47 mouse cellular contexts compared by ENCODE assay signal in the genomic region with DNA sequence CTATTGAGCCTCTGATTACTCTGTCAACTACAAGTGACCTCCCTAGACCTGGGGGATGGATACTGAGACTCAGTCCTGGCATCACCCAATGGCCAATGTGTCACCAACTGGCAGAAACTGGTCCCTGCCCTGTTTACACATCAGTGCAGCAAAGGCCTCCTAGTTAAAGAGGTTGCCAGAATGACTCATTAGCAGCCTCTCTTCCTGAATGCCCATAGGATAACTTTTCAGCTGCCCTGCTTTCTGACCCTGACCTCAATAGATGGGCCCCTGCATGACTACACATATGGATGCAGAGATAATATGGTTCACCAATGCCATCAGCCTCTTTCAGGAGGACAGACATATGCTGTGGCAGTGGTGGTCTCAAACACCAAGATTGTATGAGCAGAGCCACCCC. TPM values are rescaled to one million over a fixed set of nuclear protein-coding genes. Genes with fewer than 3 reads are reported as not detected.
"Had no signal": no experiment of that assay in that cellular context is flagged by ENCODE, and none has a peak within 500 bp of the region (broad histone marks: within the 10 kb centered on the region; RNA-seq: fewer than 3 reads in every experiment).

No protein-coding gene starts in this region.

- H3K9me3 ChIP-seq: limb, embryonic 10.5 days; limb, embryonic 12.5 days; limb, embryonic 13.5 days; limb, embryonic 15.5 days; liver, embryonic 12.5 days; liver, embryonic 13.5 days; liver, embryonic 15.5 days; lung, embryonic 15.5 days; megakaryocyte, embryonic 14.5 days; midbrain, embryonic 10.5 days; midbrain, embryonic 12.5 days; midbrain, embryonic 13.5 days; midbrain, embryonic 15.5 days; neural tube, embryonic 12.5 days; neural tube, embryonic 13.5 days had no signal

- H3K36me3 ChIP-seq: limb, embryonic 10.5 days; limb, embryonic 12.5 days; limb, embryonic 13.5 days; limb, embryonic 15.5 days; liver, embryonic 12.5 days; liver, embryonic 13.5 days; liver, embryonic 15.5 days; lung, embryonic 15.5 days; midbrain, embryonic 10.5 days; midbrain, embryonic 12.5 days; midbrain, embryonic 13.5 days; midbrain, embryonic 15.5 days; neural tube, embryonic 12.5 days; neural tube, embryonic 13.5 days had no signal

- H3K9ac ChIP-seq: limb, embryonic 12.5 days; limb, embryonic 13.5 days; limb, embryonic 15.5 days; liver, embryonic 12.5 days; liver, embryonic 13.5 days; liver, embryonic 14.5 days; liver, embryonic 15.5 days; liver, postnatal 0 days; lung, embryonic 14.5 days; lung, embryonic 15.5 days; midbrain, embryonic 12.5 days; midbrain, embryonic 13.5 days; midbrain, embryonic 15.5 days; neural tube, embryonic 12.5 days; neural tube, embryonic 13.5 days had no signal

- H3K27ac ChIP-seq: limb, embryonic 10.5 days; limb, embryonic 12.5 days; limb, embryonic 13.5 days; limb, embryonic 15.5 days; liver, embryonic 12.5 days; liver, embryonic 13.5 days; liver, embryonic 14.5 days; liver, embryonic 15.5 days; lung, embryonic 15.5 days; macrophage; midbrain, embryonic 10.5 days; midbrain, embryonic 12.5 days; midbrain, embryonic 13.5 days; midbrain, embryonic 15.5 days; neural tube, embryonic 12.5 days; neural tube, embryonic 13.5 days had no signal

- H3K27me3 ChIP-seq: limb, embryonic 12.5 days; limb, embryonic 13.5 days; limb, embryonic 15.5 days; liver, embryonic 12.5 days; liver, embryonic 13.5 days; liver, embryonic 15.5 days; lung, embryonic 15.5 days; megakaryocyte, embryonic 14.5 days; midbrain, embryonic 12.5 days; midbrain, embryonic 13.5 days; midbrain, embryonic 15.5 days; neural tube, embryonic 12.5 days; neural tube, embryonic 13.5 days had no signal

- H3K4me1 ChIP-seq: limb, embryonic 10.5 days; limb, embryonic 12.5 days; limb, embryonic 13.5 days; limb, embryonic 15.5 days; liver, embryonic 12.5 days; liver, embryonic 13.5 days; liver, embryonic 15.5 days; lung, embryonic 15.5 days; megakaryocyte, embryonic 14.5 days; midbrain, embryonic 10.5 days; midbrain, embryonic 12.5 days; midbrain, embryonic 13.5 days; midbrain, embryonic 15.5 days; neural tube, embryonic 12.5 days; neural tube, embryonic 13.5 days had no signal

- H3K4me2 ChIP-seq: limb, embryonic 12.5 days; limb, embryonic 13.5 days; limb, embryonic 15.5 days; liver, embryonic 11.5 days; liver, embryonic 12.5 days; liver, embryonic 13.5 days; liver, embryonic 15.5 days; lung, embryonic 14.5 days; lung, embryonic 15.5 days; midbrain, embryonic 11.5 days; midbrain, embryonic 12.5 days; midbrain, embryonic 13.5 days; midbrain, embryonic 15.5 days; neural tube, embryonic 12.5 days; neural tube, embryonic 13.5 days had no signal

- H3K4me3 ChIP-seq: limb, embryonic 10.5 days; limb, embryonic 12.5 days; limb, embryonic 13.5 days; limb, embryonic 15.5 days; liver, embryonic 12.5 days; liver, embryonic 13.5 days; liver, embryonic 15.5 days; lung, embryonic 15.5 days; megakaryocyte, embryonic 14.5 days; midbrain, embryonic 10.5 days; midbrain, embryonic 12.5 days; midbrain, embryonic 13.5 days; midbrain, embryonic 15.5 days; myocyte; neural tube, embryonic 12.5 days; neural tube, embryonic 13.5 days had no signal

- ATAC-seq: liver, embryonic 12.5 days; liver, postnatal 0 days; lung, postnatal 0 days; midbrain, embryonic 13.5 days; midbrain, embryonic 15.5 days; midbrain, embryonic 16.5 days had no signal

- DNase-seq: left cerebral cortex, postnatal 4 days; liver; liver, embryonic 13.5 days; liver, postnatal 0 days; lung, adult 18-20 months; lung, adult 2 months; lung, embryonic 14.5 days; lung, postnatal 10 days; lung, postnatal 36 days; lung, postnatal 4 days; midbrain, embryonic 14.5 days had no signal

RNA-seq across cellular contexts. Expression of gene Speer3, which starts 52.9 kb away (rescaled TPM):
- total RNA-seq: left cerebral cortex, postnatal 10 days; left cerebral cortex, postnatal 14 days; left cerebral cortex, postnatal 25 days; left cerebral cortex, postnatal 36 days; left cerebral cortex, postnatal 4 days; liver, adult 2 months; megakaryocyte progenitor cell, adult 5-6 weeks; megakaryocyte, adult 5-6 weeks; megakaryocyte-erythroid progenitor cell, adult 5-6 weeks; midbrain, postnatal 0 days; monocyte, adult 5-6 weeks had no signal
- polyA plus RNA-seq: limb, embryonic 10.5 days; limb, embryonic 11.5 days; limb, embryonic 12.5 days; limb, embryonic 13.5 days; limb, embryonic 14.5 days; limb, embryonic 15.5 days; liver, adult 2 months; liver, embryonic 11.5 days; liver, embryonic 12.5 days; liver, embryonic 13.5 days; liver, embryonic 14.5 days; liver, embryonic 15.5 days; liver, embryonic 16.5 days; liver, postnatal 0 days; lung, adult 2 months; lung, embryonic 14.5 days; lung, embryonic 15.5 days; lung, embryonic 16.5 days; lung, postnatal 0 days; macrophage; midbrain, embryonic 10.5 days; midbrain, embryonic 11.5 days; midbrain, embryonic 12.5 days; midbrain, embryonic 13.5 days; midbrain, embryonic 14.5 days; midbrain, embryonic 15.5 days; midbrain, embryonic 16.5 days; midbrain, postnatal 0 days; myocyte; neural tube, embryonic 11.5 days; neural tube, embryonic 12.5 days; neural tube, embryonic 13.5 days had no signal
